Mouse (Mus musculus) MEL (cell line): ENCODE results near the gene Sapcd2. TPM values are rescaled to one million over a fixed set of nuclear protein-coding genes. Genes with fewer than 3 reads are reported as not detected.

ENCODE experiments used
- DNase-seq: peaks from one replicate; pipeline ENCODE4 v3.0.0; 2011; ENCODE audit warnings: low read depth, low spot score
- H3K27ac ChIP-seq: 2 replicates; pipeline ENCODE4 v1.5.1; 2012; ENCODE audit warnings: low read depth, mild to moderate bottlenecking, control low read depth, low read length, moderate library complexity; ENCODE audit not compliant: control insufficient read depth
- H3K27me3 ChIP-seq, 2 experiments: fragments of 150-350 bp in 1 of 2; sonication (generic) in 1 of 2; 2 replicates each; pipeline ENCODE4 v1.6.1; 2012; ENCODE audit warnings: low read length in 2 of 2, mild to moderate bottlenecking in 2 of 2, improper control_type of control experiment in 1 of 2, moderate library complexity in 1 of 2; ENCODE audit not compliant: insufficient read depth in 2 of 2, control insufficient read depth in 1 of 2
- H3K36me3 ChIP-seq, 2 experiments: 2 replicates each; pipeline ENCODE4 v1.6.1; 2012 to 2014; ENCODE audit warnings: low read length in 2 of 2, improper control_type of control experiment in 1 of 2, inconsistent platforms in 1 of 2, mild to moderate bottlenecking in 1 of 2; ENCODE audit not compliant: insufficient read depth in 2 of 2, control insufficient read depth in 1 of 2
- H3K4me1 ChIP-seq, 2 experiments: fragments of 150-350 bp in 1 of 2; sonication (generic) in 1 of 2; 2 replicates each; pipeline ENCODE4 v1.6.1; 2012; ENCODE audit warnings: low read length in 2 of 2, improper control_type of control experiment in 1 of 2, mild to moderate bottlenecking in 1 of 2; ENCODE audit not compliant: insufficient read depth in 2 of 2, control insufficient read depth in 1 of 2
- H3K4me3 ChIP-seq, 2 experiments: fragments of 150-350 bp in 1 of 2; sonication (generic) in 1 of 2; 2 replicates each; pipeline ENCODE4 v1.5.1; 2012; ENCODE audit warnings: low read depth in 2 of 2, low read length in 2 of 2, mild to moderate bottlenecking in 2 of 2, moderate library complexity in 2 of 2, control low read depth in 1 of 2, improper control_type of control experiment in 1 of 2; ENCODE audit not compliant: control insufficient read depth in 1 of 2, insufficient read depth in 1 of 2
- H3K79me2 ChIP-seq: 2 replicates; pipeline ENCODE4 v1.6.1; 2012; ENCODE audit warnings: mild to moderate bottlenecking, low read length, moderate library complexity; ENCODE audit not compliant: control insufficient read depth, poor library complexity, insufficient read depth
- H3K9ac ChIP-seq: 2 replicates; pipeline ENCODE4 v1.6.1; 2012; ENCODE audit warnings: low read depth, mild to moderate bottlenecking, control low read depth, low read length, moderate library complexity; ENCODE audit not compliant: control insufficient read depth, poor library complexity, severe bottlenecking
- H3K9me3 ChIP-seq: fragments of 150-350 bp; sonication (generic); replicated peaks from 2 replicates; pipeline ENCODE4 v1.6.1; 2012; ENCODE audit warnings: mild to moderate bottlenecking, low read length, improper control_type of control experiment, moderate library complexity; ENCODE audit not compliant: insufficient read depth
- TCF12 ChIP-seq: IDR thresholded peaks from 2 replicates; pipeline ENCODE4 v1.6.1; 2014; ENCODE audit warnings: low read depth, mild to moderate bottlenecking, inconsistent platforms, low read length, improper control_type of control experiment, moderate library complexity
- ZNF384 ChIP-seq: IDR thresholded peaks from 2 replicates; pipeline ENCODE4 v1.6.1; 2012; ENCODE audit warnings: low read depth, mild to moderate bottlenecking, inconsistent platforms, low read length, improper control_type of control experiment
- polyA plus RNA-seq, 2 experiments: library from polyadenylated mRNA; stranded (reverse) in 1 of 2; unstranded in 1 of 2; fragments of >175 nt in 1 of 2; fragments of >200 nt in 1 of 2; gene quantifications; 2 replicates each; pipeline versions ENCODE4 v1.2.1 to v1.2.4; 2012; ENCODE audit warnings: low replicate concordance in 2 of 2, low read depth in 1 of 2; ENCODE audit not compliant: insufficient read length in 2 of 2, insufficient read depth in 1 of 2, missing spikeins in 1 of 2
- total RNA-seq: library from RNA; depleted of rRNA; stranded (reverse); fragments of 300-350 nt; gene quantifications from 2 replicates; pipeline ENCODE4 v1.2.3, GENCODE M21; 2012; rRNA removed

Sapcd2 gene
- total and polyA plus RNA-seq, 3 experiments = 51.9 to 58.2 TPM; not detected in 1

DNA sequence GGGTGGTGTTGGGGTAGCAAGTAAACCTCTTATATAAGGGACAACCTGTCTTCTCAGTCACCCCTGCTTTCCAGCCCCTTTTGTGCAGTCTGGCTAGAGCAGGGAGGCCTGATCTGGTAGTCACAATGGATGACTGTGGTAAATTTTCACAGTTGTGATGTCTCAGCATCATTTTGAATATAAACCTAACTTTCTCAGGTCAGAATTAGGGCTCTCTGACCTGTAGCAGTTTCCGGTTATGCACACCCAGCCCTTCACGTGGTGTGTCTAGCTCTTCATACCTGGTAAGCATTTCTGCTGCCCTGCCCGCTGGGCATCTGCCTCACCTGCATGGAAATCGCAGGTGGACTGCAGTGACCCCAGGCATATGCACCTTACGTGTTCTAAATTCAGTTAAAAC lies 55.1 kb downstream of the Sapcd2 start:
- H3K36me3 ChIP-seq = peaks cover 0 to 11% of the 10 kb centered on the region in 2 experiments; a peak in 2 of 4 replicates
- no peaks in the 10 kb centered on the region for H3K27me3 ChIP-seq
- H3K79me2 ChIP-seq = peaks cover 2% of the 10 kb centered on the region; the same call in 1 of the 2 replicates
- H3K27ac ChIP-seq = peak overlapping the region; percentile 9; the same call in 1 of the 2 replicates
- DNase-seq = no peak
- H3K9ac ChIP-seq = no peak overlapping the region
- peaks cover 13 to 32% of the 10 kb centered on the region in 2 experiments for H3K4me1 ChIP-seq
- TF ChIP-seq TCF12 (no peak), ZNF384 (no peak)
- no peak overlapping the region for H3K4me3 ChIP-seq
- no peaks in the 10 kb centered on the region for H3K9me3 ChIP-seq

Other genes starting within 250 kb of the Sapcd2 start
Only the 30 nearest of the 39 such genes appear.
- gene Nelfb, start 160.8 kb upstream of the Sapcd2 start, total RNA-seq = 62.9 and 63.1 TPM in 2 replicates
- gene Nelfb, start 160.8 kb upstream of the Sapcd2 start, polyA plus RNA-seq = 10 to 100 TPM in 1 of 2 experiments, not detected in 1; 83.5 TPM
- gene Stpg3, start 157.7 kb upstream of the Sapcd2 start, total RNA-seq = not detected in 2 replicates
- under 1 TPM in 1 of 2 experiments, not detected in 1; 0.07 TPM for gene Stpg3, start 157.7 kb upstream of the Sapcd2 start, polyA plus RNA-seq
- gene Fam166a, start 153.6 kb upstream of the Sapcd2 start, total RNA-seq = 1.1 TPM in 1 of 2 replicates, not detected in the other
- 10 to 100 TPM in 1 of 2 experiments, not detected in 1; 15.6 TPM for gene Fam166a, start 153.6 kb upstream of the Sapcd2 start, polyA plus RNA-seq
- 979 and 1,089 TPM in 2 replicates for gene Tubb4b, start 147.6 kb upstream of the Sapcd2 start, total RNA-seq
- gene Tubb4b, start 147.6 kb upstream of the Sapcd2 start, polyA plus RNA-seq = 1,000 to 10,000 TPM in 1 of 2 experiments, 100 to 1,000 TPM in 1; 183 to 1,037 TPM
- gene Slc34a3, start 138.0 kb upstream of the Sapcd2 start, total RNA-seq = 0.04 TPM in 1 of 2 replicates, not detected in the other
- under 1 TPM in 1 of 2 experiments, not detected in 1; 0.03 TPM for gene Slc34a3, start 138.0 kb upstream of the Sapcd2 start, polyA plus RNA-seq
- not detected in 2 replicates for gene Rnf224, start 135.5 kb upstream of the Sapcd2 start, total RNA-seq
- gene Rnf224, start 135.5 kb upstream of the Sapcd2 start, polyA plus RNA-seq = under 1 TPM in 1 of 2 experiments, not detected in 1; 0.10 TPM
- gene Rnf208, start 130.1 kb upstream of the Sapcd2 start, total RNA-seq = 6.0 and 7.4 TPM in 2 replicates
- gene Rnf208, start 130.1 kb upstream of the Sapcd2 start, polyA plus RNA-seq = 10 to 100 TPM in 1 of 2 experiments, not detected in 1; 21.8 TPM
- 0.15 and 0.26 TPM in 2 replicates for gene Cysrt1, start 129.9 kb upstream of the Sapcd2 start, total RNA-seq
- gene Cysrt1, start 129.9 kb upstream of the Sapcd2 start, polyA plus RNA-seq = under 1 TPM in 1 of 2 experiments, not detected in 1; 0.19 TPM
- 8.2 and 11.5 TPM in 2 replicates for gene AL732309.1, start 125.5 kb upstream of the Sapcd2 start, total RNA-seq
- 1 to 10 TPM in 1 of 2 experiments, not detected in 1; 4.8 TPM for gene AL732309.1, start 125.5 kb upstream of the Sapcd2 start, polyA plus RNA-seq
- 8.1 and 8.4 TPM in 2 replicates for gene Tmem203, start 116.9 kb upstream of the Sapcd2 start, total RNA-seq
- gene Tmem203, start 116.9 kb upstream of the Sapcd2 start, polyA plus RNA-seq = 10 to 100 TPM in 1 of 2 experiments, not detected in 1; 17.0 TPM
- 26.1 and 32.9 TPM in 2 replicates for gene Tprn, start 109.7 kb upstream of the Sapcd2 start, total RNA-seq
- gene Tprn, start 109.7 kb upstream of the Sapcd2 start, polyA plus RNA-seq = 10 to 100 TPM in 1 of 2 experiments, not detected in 1; 50.8 TPM
- 194 and 226 TPM in 2 replicates for gene Ssna1, start 99.9 kb upstream of the Sapcd2 start, total RNA-seq
- gene Ssna1, start 99.9 kb upstream of the Sapcd2 start, polyA plus RNA-seq = 100 to 1,000 TPM in 1 of 2 experiments, not detected in 1; 158 TPM
- 9.8 and 10.3 TPM in 2 replicates for gene Anapc2, start 99.8 kb upstream of the Sapcd2 start, total RNA-seq
- 10 to 100 TPM in 1 of 2 experiments, not detected in 1; 67.0 TPM for gene Anapc2, start 99.8 kb upstream of the Sapcd2 start, polyA plus RNA-seq
- gene Tmem210, start 84.2 kb upstream of the Sapcd2 start, total RNA-seq = not detected in 2 replicates
- gene Tmem210, start 84.2 kb upstream of the Sapcd2 start, polyA plus RNA-seq = not detected
- gene Lrrc26, start 82.4 kb upstream of the Sapcd2 start, total RNA-seq = not detected in 2 replicates
- not detected for gene Lrrc26, start 82.4 kb upstream of the Sapcd2 start, polyA plus RNA-seq
- gene Grin1, start 53.1 kb upstream of the Sapcd2 start, total RNA-seq = not detected in 2 replicates
- under 1 TPM in 1 of 2 experiments, not detected in 1; 0.07 TPM for gene Grin1, start 53.1 kb upstream of the Sapcd2 start, polyA plus RNA-seq
- 37.7 and 49.6 TPM in 2 replicates for gene Man1b1, start 40.0 kb upstream of the Sapcd2 start, total RNA-seq
- gene Man1b1, start 40.0 kb upstream of the Sapcd2 start, polyA plus RNA-seq = 10 to 100 TPM in 1 of 2 experiments, not detected in 1; 50.1 TPM
- gene Dpp7, start 16.0 kb upstream of the Sapcd2 start, total RNA-seq = 24.0 and 25.9 TPM in 2 replicates
- 10 to 100 TPM in 1 of 2 experiments, not detected in 1; 24.6 TPM for gene Dpp7, start 16.0 kb upstream of the Sapcd2 start, polyA plus RNA-seq
- gene Uap1l1, start 6.6 kb upstream of the Sapcd2 start, total RNA-seq = 3.6 and 4.7 TPM in 2 replicates
- gene Uap1l1, start 6.6 kb upstream of the Sapcd2 start, polyA plus RNA-seq = 10 to 100 TPM in 1 of 2 experiments, not detected in 1; 12.6 TPM
- not detected in 2 replicates for gene Entpd2, start 23.6 kb downstream of the Sapcd2 start, total RNA-seq
- not detected for gene Entpd2, start 23.6 kb downstream of the Sapcd2 start, polyA plus RNA-seq
- not detected in 2 replicates for gene Npdc1, start 27.0 kb downstream of the Sapcd2 start, total RNA-seq
- not detected for gene Npdc1, start 27.0 kb downstream of the Sapcd2 start, polyA plus RNA-seq
- gene Fut7, start 50.9 kb downstream of the Sapcd2 start, total RNA-seq = 0.08 and 0.10 TPM in 2 replicates
- under 1 TPM in 1 of 2 experiments, not detected in 1; 0.21 TPM for gene Fut7, start 50.9 kb downstream of the Sapcd2 start, polyA plus RNA-seq
- 8.7 and 10.4 TPM in 2 replicates for gene Abca2, start 56.4 kb downstream of the Sapcd2 start, total RNA-seq
- gene Abca2, start 56.4 kb downstream of the Sapcd2 start, polyA plus RNA-seq = 10 to 100 TPM in 1 of 2 experiments, not detected in 1; 42.2 TPM
- gene Clic3, start 84.5 kb downstream of the Sapcd2 start, total RNA-seq = 0.23 and 0.27 TPM in 2 replicates
- under 1 TPM in 1 of 2 experiments, not detected in 1; 0.15 TPM for gene Clic3, start 84.5 kb downstream of the Sapcd2 start, polyA plus RNA-seq
- 13.2 and 18.5 TPM in 2 replicates for gene Paxx, start 88.8 kb downstream of the Sapcd2 start, total RNA-seq
- 10 to 100 TPM in 1 of 2 experiments, not detected in 1; 22.1 TPM for gene Paxx, start 88.8 kb downstream of the Sapcd2 start, polyA plus RNA-seq
- gene Ptgds, start 97.7 kb downstream of the Sapcd2 start, total RNA-seq = not detected in 2 replicates
- gene Ptgds, start 97.7 kb downstream of the Sapcd2 start, polyA plus RNA-seq = not detected
- gene Lcn12, start 121.6 kb downstream of the Sapcd2 start, total RNA-seq = not detected in 2 replicates
- not detected for gene Lcn12, start 121.6 kb downstream of the Sapcd2 start, polyA plus RNA-seq
- 27.5 and 29.2 TPM in 2 replicates for gene Fbxw5, start 128.4 kb downstream of the Sapcd2 start, total RNA-seq
- gene Fbxw5, start 128.4 kb downstream of the Sapcd2 start, polyA plus RNA-seq = 10 to 100 TPM in 1 of 2 experiments, not detected in 1; 65.6 TPM
- gene C8g, start 129.4 kb downstream of the Sapcd2 start, total RNA-seq = 1.5 and 2.3 TPM in 2 replicates
- 1 to 10 TPM in 1 of 2 experiments, not detected in 1; 5.1 TPM for gene C8g, start 129.4 kb downstream of the Sapcd2 start, polyA plus RNA-seq
- 19.9 and 21.0 TPM in 2 replicates for gene Traf2, start 174.6 kb downstream of the Sapcd2 start, total RNA-seq
- gene Traf2, start 174.6 kb downstream of the Sapcd2 start, polyA plus RNA-seq = 10 to 100 TPM in 1 of 2 experiments, not detected in 1; 28.3 TPM